Mouse (Mus musculus) C2C12 (cell line): ENCODE results near the gene Ccdc153. TPM values are rescaled to one million over a fixed set of nuclear protein-coding genes. Genes with fewer than 3 reads are reported as not detected.
A peak's percentile ranks its signal among the peaks of the same experiment; 100 is the strongest.

Experiments used
- H3K27me3 ChIP-seq: one replicate; pipeline ENCODE4 v1.6.1; 2011; ENCODE audit not compliant: control insufficient read depth, insufficient read depth, insufficient read length
- H3K36me3 ChIP-seq: one replicate; pipeline ENCODE4 v1.6.1; 2011; ENCODE audit not compliant: control insufficient read depth, insufficient read depth
- H3K4me3 ChIP-seq: one replicate; pipeline ENCODE4 v1.5.1; 2011; ENCODE audit warnings: mild to moderate bottlenecking, control low read depth; ENCODE audit not compliant: poor library complexity, insufficient read depth, severe bottlenecking
- H3K79me2 ChIP-seq: one replicate; pipeline ENCODE4 v1.6.1; 2011; ENCODE audit not compliant: control insufficient read depth, insufficient read depth
- H3K79me3 ChIP-seq: one replicate; pipeline ENCODE4 v1.6.1; 2011; ENCODE audit warnings: low read depth, control low read depth
- H3ac ChIP-seq: one replicate; pipeline ENCODE3; 2011; ENCODE audit warnings: low read depth; ENCODE audit not compliant: control insufficient read depth, insufficient read length
- CEBPB ChIP-seq: IDR thresholded peaks from one replicate; pipeline ENCODE4 v1.6.1; 2011; ENCODE audit warnings: low read depth, mild to moderate bottlenecking, control low read depth, moderate library complexity
- CTCF ChIP-seq: IDR thresholded peaks from one replicate; pipeline ENCODE4 v1.5.1; 2011; ENCODE audit not compliant: control insufficient read depth, insufficient read depth, insufficient read length
- FOSL1 ChIP-seq: IDR thresholded peaks from one replicate; pipeline ENCODE4 v1.8.0; 2011; ENCODE audit warnings: mild to moderate bottlenecking, low read length; ENCODE audit not compliant: poor library complexity, insufficient read depth, severe bottlenecking
- MAX ChIP-seq: IDR thresholded peaks from one replicate; pipeline ENCODE4 v1.6.1; 2011; ENCODE audit warnings: mild to moderate bottlenecking, control low read depth
- MYOD1 ChIP-seq: IDR thresholded peaks from one replicate; pipeline ENCODE4 v1.6.1; 2011; ENCODE audit warnings: low read depth; ENCODE audit not compliant: control insufficient read depth, insufficient read length
- MYOG ChIP-seq: IDR thresholded peaks from one replicate; pipeline ENCODE4 v1.6.1; 2011; ENCODE audit not compliant: control insufficient read depth, insufficient read length; ENCODE audit errors: extremely low read depth
- USF1 ChIP-seq: IDR thresholded peaks from one replicate; pipeline ENCODE4 v1.6.1; 2011; ENCODE audit warnings: low read depth, mild to moderate bottlenecking, control low read depth, moderate library complexity
- polyA plus RNA-seq: library from polyadenylated mRNA; unstranded; fragments of >200 nt; fragmentation: generic; extraction: Trizol; gene quantifications from one replicate; pipeline ENCODE4 v1.2.1, GENCODE M21; 2012; ENCODE audit warnings: missing spikeins

Ccdc153 gene
- polyA plus RNA-seq, 1 experiment: 0.04 TPM

GRCm38 (mm10) chr9:44241418-44241817, 942 bp downstream of the Ccdc153 start:
- Histone ChIP-seq H3K79me3 (no peaks in the 10 kb centered on the region), H3K36me3 (no peaks in the 10 kb centered on the region), H3K79me2 (no peaks in the 10 kb centered on the region), H3ac (no peak overlapping the region), H3K4me3 (no peak overlapping the region), H3K27me3 (no peaks in the 10 kb centered on the region)
- TF ChIP-seq MYOD1 (no peak), CEBPB (no peak), MYOG (no peak), FOSL1 (no peak), CTCF (no peak), USF1 (no peak), MAX (no peak)

- Histone ChIP-seq H3K79me2 (no peaks in the 10 kb centered on the region), H3K4me3 (no peak overlapping the region), H3ac (no peak overlapping the region), H3K27me3 (peaks cover 7% of the 10 kb centered on the region), H3K36me3 (no peaks in the 10 kb centered on the region), H3K79me3 (no peaks in the 10 kb centered on the region)
- TF ChIP-seq MYOG (no peak), USF1 (no peak), CTCF (no peak), FOSL1 (no peak), CEBPB (no peak), MYOD1 (no peak), MAX (no peak)
Observed at GRCm38 (mm10) chr9:44243621-44244020, 3.1 kb downstream of the Ccdc153 start.

DNA sequence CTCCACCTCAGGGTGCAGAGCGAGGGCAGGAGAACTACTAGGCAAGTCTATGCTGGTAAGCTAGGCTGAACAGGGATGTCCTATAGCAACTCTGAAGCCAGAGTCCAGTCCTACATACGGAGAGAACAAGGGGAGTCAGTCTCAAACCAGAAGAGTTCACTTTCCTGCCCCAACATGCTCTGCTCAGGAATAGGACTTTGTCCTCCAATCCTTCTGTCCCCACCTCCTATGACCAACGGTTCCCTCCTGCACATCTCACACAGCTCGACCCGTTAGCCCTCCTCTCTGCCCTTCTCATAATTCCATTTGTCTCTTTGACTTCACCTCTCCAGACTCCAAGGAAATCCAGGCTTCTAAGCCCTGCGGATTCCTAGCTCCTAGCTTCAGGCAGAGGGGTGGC, 7.4 kb downstream of the Ccdc153 start:
- no peak overlapping the region for H3ac ChIP-seq
- no peaks in the 10 kb centered on the region for H3K79me3 ChIP-seq
- no peak for TF ChIP-seq MAX
- TF ChIP-seq FOSL1: no peak
- TF ChIP-seq USF1: no peak
- TF ChIP-seq MYOG: no peak
- TF ChIP-seq CTCF: no peak
- no peak for TF ChIP-seq MYOD1
- no peak for TF ChIP-seq CEBPB

DNA sequence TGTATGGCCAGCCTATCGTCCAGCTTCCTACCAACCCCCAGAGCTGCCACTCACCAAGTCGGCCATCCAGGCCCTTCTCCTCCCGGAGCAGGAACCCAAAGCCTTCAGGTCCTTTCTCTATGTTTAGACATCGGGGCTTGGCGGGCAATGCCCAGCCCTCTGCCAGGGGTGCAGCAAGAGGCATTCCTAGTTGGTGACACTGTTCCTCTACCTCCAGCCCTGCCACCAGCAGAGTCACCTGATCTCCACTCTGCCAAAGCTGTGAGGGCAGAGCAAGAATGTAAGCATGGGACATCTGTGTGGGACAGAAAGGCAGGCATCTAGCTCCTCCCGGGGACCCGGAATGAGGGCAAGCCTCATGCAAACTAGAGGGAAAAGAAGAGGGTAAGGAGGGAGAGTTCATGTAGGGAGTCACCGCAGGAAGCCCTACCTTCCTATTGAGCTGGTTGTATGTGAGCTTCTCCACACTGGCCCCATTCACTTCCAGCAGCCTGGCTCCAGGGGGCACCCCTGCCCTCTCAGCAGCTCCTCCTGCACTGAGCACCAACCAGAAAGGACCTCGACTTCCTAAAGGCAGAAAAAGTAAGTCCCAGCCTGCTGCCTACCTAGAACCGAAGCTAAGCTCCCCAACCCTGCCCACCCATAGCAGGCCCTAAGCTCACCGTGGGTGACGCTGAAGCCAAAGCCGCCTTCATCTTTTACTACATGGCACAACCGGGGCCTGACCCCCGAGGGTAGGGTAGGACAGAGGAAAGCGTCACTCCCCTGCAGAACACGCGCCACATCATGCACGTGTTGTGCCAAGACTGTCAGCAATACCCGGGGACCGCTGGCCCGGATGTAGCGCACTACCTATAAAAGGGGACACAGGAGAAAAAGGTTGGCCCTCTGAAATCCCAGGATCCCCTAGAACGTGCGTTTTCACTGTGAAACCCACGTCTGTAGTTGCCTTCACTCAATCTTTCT, 9.0 kb downstream of the Ccdc153 start:
- Histone ChIP-seq H3K79me2 (no peaks in the 10 kb centered on the region), H3K36me3 (no peaks in the 10 kb centered on the region), H3K27me3 (peaks cover 7% of the 10 kb centered on the region), H3K79me3 (no peaks in the 10 kb centered on the region), H3ac (no peak overlapping the region), H3K4me3 (no peak overlapping the region)
- peak; percentile 48 for TF ChIP-seq CTCF
- TF ChIP-seq MYOG: no peak

More for the DNA sequence above, 7.4 kb downstream of the Ccdc153 start:
- H3K79me2 ChIP-seq: no peaks in the 10 kb centered on the region
- no peaks in the 10 kb centered on the region for H3K36me3 ChIP-seq
- H3K27me3 ChIP-seq: peaks cover 7% of the 10 kb centered on the region
- no peak overlapping the region for H3K4me3 ChIP-seq

- H3K27me3 ChIP-seq: peaks cover 7% of the 10 kb centered on the region
- H3K36me3 ChIP-seq: no peaks in the 10 kb centered on the region
- no peak overlapping the region for H3K4me3 ChIP-seq
- TF ChIP-seq CEBPB (no peak), USF1 (no peak), CTCF (no peak), FOSL1 (no peak), MYOG (no peak), MAX (no peak), MYOD1 (no peak)
- H3K79me3 ChIP-seq: no peaks in the 10 kb centered on the region
- no peaks in the 10 kb centered on the region for H3K79me2 ChIP-seq
- no peak overlapping the region for H3ac ChIP-seq
Observed at GRCm38 (mm10) chr9:44250445-44250844, 10.0 kb downstream of the Ccdc153 start.

GRCm38 (mm10) chr9:44251314-44251713, 10.8 kb downstream of the Ccdc153 start, which contains the start of gene Pdzd3:
Gene Pdzd3, minus strand, starts transcription at chr9:44251471.
- Histone ChIP-seq H3ac (no peak within 1 kb of the TSS), H3K36me3 (no peaks in the 10 kb centered on the region), H3K79me3 (no peaks in the 10 kb centered on the region), H3K79me2 (no peaks in the 10 kb centered on the region), H3K4me3 (no peak within 1 kb of the TSS), H3K27me3 (peaks cover 7% of the 10 kb centered on the region)
- no peak for TF ChIP-seq USF1
- TF ChIP-seq MYOG: no peak
- TF ChIP-seq CEBPB: no peak
- TF ChIP-seq MYOD1: no peak
- no peak for TF ChIP-seq CTCF
- no peak for TF ChIP-seq FOSL1
- TF ChIP-seq MAX: no peak
